In genomic region chr10:76791475-76791874, GRCm38 (mm10) we compare ENCODE assay signal across 8 mouse cellular contexts.
A peak's percentile ranks its signal among the peaks of the same experiment; 100 is the strongest.
DNase-seq lines count a peak whose midpoint lies in the region; ATAC-seq and TF ChIP-seq lines count a peak whose summit lies in the region.

No protein-coding gene starts in this region.

- no peaks in the 10 kb centered on the region for H3K9me3 ChIP-seq in hindbrain, embryonic 14.5 days (ENCODE audit: control insufficient read depth, low read length)
- H3K9me3 ChIP-seq in hindbrain, embryonic 12.5 days (replicated peaks) = no peaks in the 10 kb centered on the region
- no peaks in the 10 kb centered on the region for H3K9me3 ChIP-seq in G1E (replicated peaks)

- no peaks in the 10 kb centered on the region for H3K27me3 ChIP-seq in hindbrain, embryonic 14.5 days (ENCODE audit: control insufficient read depth, insufficient read depth, low read length)
- no peaks in the 10 kb centered on the region for H3K27me3 ChIP-seq in hindbrain, embryonic 12.5 days
- peaks cover 5% of the 10 kb centered on the region for H3K27me3 ChIP-seq in G1E (ENCODE audit: insufficient read depth, low read length)

- 88% methylated on average over 1 of the region's 1 CpGs for WGBS in hindbrain, embryonic 14.5 days
- 87% methylated on average over 1 of the region's 1 CpGs for WGBS in hindbrain, embryonic 12.5 days

- 0 out of 2 replicates have a peak, but pooled peaks cover 5% of the 10 kb centered on the region for H3K4me1 ChIP-seq in hindbrain, embryonic 14.5 days (replicated peaks; ENCODE audit: control insufficient read depth, insufficient read depth, low read length)
- no peaks in the 10 kb centered on the region; the same call in 1 of the 2 replicates for H3K4me1 ChIP-seq in hindbrain, embryonic 12.5 days
- no peaks in the 10 kb centered on the region for H3K4me1 ChIP-seq in G1E (ENCODE audit: insufficient read depth, low read depth, low read length)

- H3K36me3 ChIP-seq in hindbrain, embryonic 14.5 days (replicated peaks; ENCODE audit: control insufficient read depth, insufficient read depth) = peaks cover 8% of the 10 kb centered on the region
- H3K36me3 ChIP-seq in hindbrain, embryonic 12.5 days = peaks cover 12% of the 10 kb centered on the region
- H3K36me3 ChIP-seq in G1E (replicated peaks) = no peaks in the 10 kb centered on the region

- H3K4me2 ChIP-seq in hindbrain, embryonic 14.5 days (replicated peaks) = no peak overlapping the region
- no peak overlapping the region for H3K4me2 ChIP-seq in hindbrain, embryonic 12.5 days (replicated peaks)

- H3K9ac ChIP-seq in hindbrain, embryonic 14.5 days = no peak overlapping the region
- H3K9ac ChIP-seq in hindbrain, embryonic 12.5 days = no peak overlapping the region

- DNase-seq in hindbrain, embryonic 14.5 days (ENCODE audit: low spot score) = peak; percentile 62
- DNase-seq in B cell, adult 2 months = peak; percentile 42 to 50
- peak; percentile 6 for DNase-seq in G1E (ENCODE audit: low spot score)
- DNase-seq in cerebellum, adult 9-11 months = peak; percentile 71
- DNase-seq in kidney, postnatal 10 days = peak; percentile 63
- DNase-seq in naive thymus-derived CD4-positive, alpha-beta T cell, adult 2 months (ENCODE audit: low read depth) = peak; percentile 45

- peak; percentile 41 for TF ChIP-seq CTCF in G1E (IDR thresholded peaks at IDR 0.05; ENCODE audit: low read depth, low read length)

- no peak overlapping the region for H3K27ac ChIP-seq in hindbrain, embryonic 14.5 days
- H3K27ac ChIP-seq in hindbrain, embryonic 12.5 days = no peak overlapping the region

- ATAC-seq in hindbrain, embryonic 14.5 days (ENCODE audit: low FRiP score) = no peak
- no peak for ATAC-seq in hindbrain, embryonic 12.5 days (ENCODE audit: low FRiP score)
- no peak for ATAC-seq in G1E (ENCODE audit: extremely low read depth, insufficient number of reproducible peaks, low FRiP score, poor library complexity, severe bottlenecking)
- no peak; the same call in 1 of the 2 replicates for ATAC-seq in megakaryocyte, adult 5-6 weeks (ENCODE audit: poor library complexity, severe bottlenecking)

- no peak overlapping the region for H3K4me3 ChIP-seq in hindbrain, embryonic 14.5 days (replicated peaks; ENCODE audit: low read length)
- no peak overlapping the region for H3K4me3 ChIP-seq in hindbrain, embryonic 12.5 days
- H3K4me3 ChIP-seq in G1E (ENCODE audit: low read depth, low read length) = no peak overlapping the region

Comparison
In these comparisons a context has a peak if more than half of its experiments do, and no peak if none do; other contexts are left out.
1. DNase-seq: peak in every context shown above with its lines; median percentile 71 in cerebellum, adult 9-11 months; 63 in kidney, postnatal 10 days; 62 in hindbrain, embryonic 14.5 days; 46 in B cell, adult 2 months; 45 in naive thymus-derived CD4-positive, alpha-beta T cell, adult 2 months; 6 in G1E.